Mouse (Mus musculus) layer of hippocampus, adult 9-10 months (tissue): ENCODE data around the gene Olfr641.

ENCODE experiments used
- DNase-seq: peaks from one replicate; pipeline ENCODE4 v3.0.0; 2022; ENCODE audit warnings: low spot score

The Olfr641 gene

DNA sequence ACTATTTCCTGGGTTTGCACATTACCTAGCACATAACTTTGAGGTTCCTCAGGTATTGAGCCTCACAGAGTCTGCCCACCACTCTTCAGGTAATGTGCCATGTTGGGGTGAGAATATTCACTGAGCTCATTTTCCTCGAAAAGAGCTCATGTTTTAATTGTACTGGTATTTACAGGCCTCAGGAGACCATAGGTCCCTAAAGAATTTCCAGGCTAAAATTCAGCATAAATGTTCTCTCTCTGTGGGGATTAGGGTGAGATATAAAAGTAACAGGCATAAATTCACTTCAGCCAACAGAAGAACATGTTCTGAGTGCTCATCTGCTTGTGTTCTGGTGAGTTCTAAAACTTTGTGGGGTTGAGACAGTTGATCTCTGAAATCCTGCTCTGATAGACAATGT lies at the start of gene Olfr641:
Olfr641 (plus strand) TSS at position 301 of the 400 bp plus-strand sequence.
- DNase-seq, result no peak

DNA sequence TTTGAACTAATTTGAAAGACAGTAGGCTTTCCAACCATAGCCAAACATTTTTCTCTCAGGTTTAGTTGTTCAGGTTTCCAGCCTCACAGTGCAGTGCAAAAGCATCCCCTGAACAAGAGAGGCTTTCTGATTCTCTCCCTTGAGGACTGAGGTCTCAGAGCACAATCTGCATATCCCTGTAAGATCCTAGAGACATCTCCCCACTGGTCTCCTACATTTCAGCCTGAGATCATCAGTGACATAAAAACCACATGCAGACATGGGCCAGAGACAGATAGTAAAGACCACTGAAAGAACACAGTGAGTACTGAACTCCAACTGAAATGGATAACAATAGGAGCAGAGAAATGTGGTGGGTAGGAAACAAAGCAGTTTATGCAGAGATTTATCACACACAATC lies 36.8 kb upstream of the Olfr641 start, which contains the start of gene Olfr638:
Olfr638 (plus strand) TSS at position 301 of the 400 bp plus-strand sequence.
- DNase-seq, result no peak

DNA sequence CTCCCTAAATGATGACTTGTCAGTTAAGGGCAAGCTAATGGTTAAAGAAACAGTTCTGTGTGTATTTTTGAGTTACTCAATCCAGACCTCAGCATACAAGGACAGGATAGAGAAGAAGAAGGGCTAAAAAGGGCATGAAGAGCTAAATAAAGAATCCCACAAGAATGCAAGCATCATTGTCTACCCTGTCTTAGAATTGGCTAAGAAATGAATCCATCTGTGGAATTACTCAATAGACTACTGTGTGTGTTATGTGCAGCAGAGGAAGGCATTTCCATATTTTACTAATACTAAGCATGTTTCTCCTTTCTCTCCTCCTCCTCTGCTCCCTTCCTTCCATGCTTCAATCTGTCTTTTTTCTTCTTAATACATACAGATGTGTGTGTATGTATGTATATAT lies 36.1 kb upstream of the Olfr641 start:
- no peak for DNase-seq

GRCm38 (mm10) chr7:104017203-104017602 lies 18.0 kb upstream of the Olfr641 start, which contains the start of gene Olfr639:
Olfr639 (minus strand) TSS chr7:104017303.
- DNase-seq, result no peak

DNA sequence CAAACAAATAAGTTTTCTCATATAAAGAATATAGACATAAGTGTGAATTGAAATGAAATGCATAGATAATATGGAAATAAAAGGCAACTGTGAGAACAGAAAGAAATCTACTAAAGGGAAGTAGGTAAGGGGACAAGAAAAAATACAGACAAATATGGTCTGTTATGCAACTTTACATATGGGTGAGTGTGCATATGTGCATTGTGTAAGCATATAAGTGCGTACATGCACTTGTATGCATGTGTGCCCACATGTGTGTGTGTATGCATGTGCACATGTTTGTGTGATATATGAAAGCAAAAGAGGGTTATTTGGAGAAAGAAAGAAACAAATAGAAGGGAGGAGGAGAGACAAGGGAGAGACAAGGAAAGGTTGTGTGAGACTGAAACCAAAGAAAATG lies 16.3 kb upstream of the Olfr641 start:
- DNase-seq, result no peak

- no peak for DNase-seq
Observed at GRCm38 (mm10) chr7:104021651-104022050, 13.6 kb upstream of the Olfr641 start.

GRCm38 (mm10) chr7:104025473-104025872 lies 9.8 kb upstream of the Olfr641 start, which contains the start of gene Olfr640:
Olfr640 (minus strand) TSS chr7:104025573.
- DNase-seq, result no peak

DNA sequence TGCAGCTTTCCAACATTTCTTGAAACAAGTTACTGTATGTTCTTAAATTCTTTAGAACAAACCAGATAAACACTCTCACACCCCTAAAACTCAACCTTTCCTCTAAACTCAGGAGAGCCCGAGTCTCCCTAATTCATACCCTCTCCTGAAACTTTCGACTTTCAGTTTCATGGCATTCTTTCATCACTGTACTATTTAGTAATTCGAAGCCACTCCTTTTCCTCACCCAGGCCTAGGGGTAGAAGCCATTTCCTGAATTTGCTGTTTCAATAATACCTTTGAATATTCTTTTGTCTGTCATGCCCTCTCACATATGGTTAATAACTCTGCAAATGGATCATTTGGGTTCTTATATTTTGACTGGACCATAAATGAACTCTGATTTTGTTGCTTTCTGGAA lies 8.3 kb upstream of the Olfr641 start:
- no peak for DNase-seq

DNA sequence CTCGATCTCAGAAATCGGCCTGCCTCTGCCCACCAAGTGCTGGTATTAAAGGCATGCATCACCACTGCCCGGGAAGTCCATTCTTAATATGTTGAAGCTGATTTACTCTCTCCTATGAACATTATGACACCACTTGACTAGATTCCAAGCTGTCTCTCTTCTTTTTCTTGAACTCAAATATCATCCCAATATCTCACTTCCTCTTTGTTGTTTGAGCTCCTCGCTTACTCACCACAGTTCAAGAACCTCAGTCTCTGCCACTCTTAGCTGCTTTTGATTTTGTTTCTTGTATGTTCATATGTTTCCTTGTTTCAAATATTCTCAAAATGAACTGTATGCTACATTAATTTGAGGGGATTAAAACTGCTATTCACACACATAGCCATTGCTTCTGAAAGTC lies 15.5 kb downstream of the Olfr641 start:
- no peak for DNase-seq

DNA sequence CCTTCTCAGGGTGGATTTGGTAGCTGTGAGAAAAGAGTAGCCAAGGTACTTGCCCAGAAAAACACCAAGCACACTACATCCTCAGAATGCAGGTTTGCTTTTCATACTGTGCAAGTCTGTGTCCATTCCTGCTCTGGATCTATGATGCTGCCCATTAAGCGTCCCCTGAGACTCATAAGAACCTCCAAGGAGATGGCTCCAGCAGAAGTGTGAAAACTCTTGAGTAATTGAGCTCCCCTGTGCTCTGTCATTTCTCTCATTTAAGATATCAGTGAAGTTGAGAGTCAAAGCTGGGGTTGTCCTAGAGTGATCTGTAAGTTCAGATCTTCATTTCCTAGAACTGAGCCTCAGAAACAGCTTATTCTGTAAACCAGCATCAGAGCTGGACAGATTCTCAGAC lies 17.3 kb downstream of the Olfr641 start, which contains the start of gene Olfr642:
Olfr642 (minus strand) TSS at position 101 of the 400 bp plus-strand sequence.
- no peak for DNase-seq

DNA sequence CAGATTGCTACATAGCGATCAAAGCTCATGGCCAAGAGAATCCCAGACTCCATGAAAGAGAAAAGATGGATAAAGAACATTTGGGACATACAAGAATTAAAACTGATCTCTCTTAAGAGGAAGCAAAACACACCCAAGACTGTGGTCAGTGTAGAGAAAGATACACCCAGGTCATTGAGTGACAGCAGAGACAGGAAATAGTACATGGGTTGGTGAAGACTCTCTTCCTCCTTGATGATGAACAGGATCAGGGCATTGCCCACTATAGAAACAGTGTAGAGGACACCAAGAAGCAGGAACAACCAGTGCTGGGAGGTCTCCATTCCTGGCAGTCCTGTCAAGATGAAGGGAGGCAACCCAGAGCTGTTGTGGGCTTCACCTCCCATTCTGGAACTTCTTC lies 24.0 kb downstream of the Olfr641 start:
- no peak for DNase-seq

GRCm38 (mm10) chr7:104061345-104061744 lies 26.1 kb downstream of the Olfr641 start, which contains the start of gene 4930516K23Rik:
4930516K23Rik (minus strand) TSS chr7:104061445.
- no peak for DNase-seq

DNA sequence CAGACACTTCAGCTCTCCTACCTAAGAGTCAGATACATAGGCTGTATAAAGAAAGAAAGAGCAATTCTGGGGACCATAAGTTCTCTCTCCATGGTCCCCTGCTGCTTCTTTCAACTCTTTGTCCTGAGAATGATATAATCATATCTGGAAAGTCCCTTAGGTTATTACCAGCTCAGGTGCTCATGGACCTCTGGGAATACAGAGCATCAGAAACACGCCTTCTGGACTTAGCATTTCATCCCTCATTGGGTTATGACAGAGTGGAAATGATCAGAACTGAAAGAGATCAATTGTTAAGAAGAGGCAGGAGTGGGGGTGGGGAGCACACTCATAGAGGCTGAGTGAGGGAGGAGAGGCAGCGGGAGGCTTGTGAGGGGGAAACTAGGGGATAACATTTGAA lies 36.5 kb downstream of the Olfr641 start, which contains the start of gene Olfr644:
Olfr644 (minus strand) TSS at position 101 of the 400 bp plus-strand sequence.
- DNase-seq, result no peak

- DNase-seq, result no peak
Observed at GRCm38 (mm10) chr7:104085365-104085764, 50.1 kb downstream of the Olfr641 start, which contains the start of gene Olfr645. Olfr645 (minus strand) TSS chr7:104085465.
